Mouse (Mus musculus): ENCODE measurements around the gene Bloc1s2. TPM values are rescaled to one million over a fixed set of nuclear protein-coding genes. Genes with fewer than 3 reads are reported as not detected.

Bloc1s2 gene
- polyA plus RNA-seq, 1 experiment = 70.4 TPM

- Histone ChIP-seq H3K4me3 (ENCODE audit: insufficient read depth, poor library complexity, severe bottlenecking) (no peak overlapping the region), H3K36me3 (ENCODE audit: control insufficient read depth, insufficient read depth) (peaks cover 57% of the 10 kb centered on the region), H3ac (ENCODE audit: control insufficient read depth, insufficient read length, low read depth) (no peak overlapping the region), H3K79me2 (ENCODE audit: control insufficient read depth, insufficient read depth) (peaks cover 28% of the 10 kb centered on the region), H3K79me3 (ENCODE audit: low read depth) (peaks cover 13% of the 10 kb centered on the region), H3K27me3 (ENCODE audit: control insufficient read depth, insufficient read depth, insufficient read length) (peaks cover 3% of the 10 kb centered on the region)
- TF ChIP-seq USF1 (IDR thresholded peaks at IDR 0.05; ENCODE audit: low read depth) = no peak
- TF ChIP-seq CEBPB (IDR thresholded peaks at IDR 0.05; ENCODE audit: low read depth) = no peak
- no peak for TF ChIP-seq MYOG (IDR thresholded peaks at IDR 0.05; ENCODE audit: control insufficient read depth, extremely low read depth, insufficient read length)
- no peak for TF ChIP-seq CTCF (IDR thresholded peaks at IDR 0.05; ENCODE audit: control insufficient read depth, insufficient read depth, insufficient read length)
- no peak for TF ChIP-seq FOSL1 (IDR thresholded peaks at IDR 0.05; ENCODE audit: insufficient read depth, low read length, poor library complexity, severe bottlenecking)
- TF ChIP-seq MAX (IDR thresholded peaks at IDR 0.05) = no peak
- no peak for TF ChIP-seq MYOD1 (IDR thresholded peaks at IDR 0.05; ENCODE audit: control insufficient read depth, insufficient read length, low read depth)
Observed at GRCm38 (mm10) chr19:44144366-44144765, 1.9 kb downstream of the Bloc1s2 start.

GRCm38 (mm10) chr19:44135960-44136485, 10.2 kb downstream of the Bloc1s2 start:
- peaks cover 34% of the 10 kb centered on the region for H3K79me2 ChIP-seq (ENCODE audit: control insufficient read depth, insufficient read depth)
- H3K79me3 ChIP-seq (ENCODE audit: low read depth) = peaks cover 25% of the 10 kb centered on the region
- no peaks in the 10 kb centered on the region for H3K27me3 ChIP-seq (ENCODE audit: control insufficient read depth, insufficient read depth, insufficient read length)
- TF ChIP-seq MYOD1 (IDR thresholded peaks at IDR 0.05; ENCODE audit: control insufficient read depth, insufficient read length, low read depth) = no peak
- no peak overlapping the region for H3ac ChIP-seq (ENCODE audit: control insufficient read depth, insufficient read length, low read depth)
- H3K36me3 ChIP-seq (ENCODE audit: control insufficient read depth, insufficient read depth) = peaks cover 43% of the 10 kb centered on the region
- H3K4me3 ChIP-seq (ENCODE audit: insufficient read depth, poor library complexity, severe bottlenecking) = peak overlapping the region; percentile 86

GRCm38 (mm10) chr19:44135072-44135959, 10.9 kb downstream of the Bloc1s2 start, which contains the start of gene Cwf19l1:
TSS of gene Cwf19l1 (minus strand) at chr19:44135876.
- TF ChIP-seq MYOD1 (IDR thresholded peaks at IDR 0.05; ENCODE audit: control insufficient read depth, insufficient read length, low read depth) (no peak), FOSL1 (IDR thresholded peaks at IDR 0.05; ENCODE audit: insufficient read depth, low read length, poor library complexity, severe bottlenecking) (no peak), CTCF (IDR thresholded peaks at IDR 0.05; ENCODE audit: control insufficient read depth, insufficient read depth, insufficient read length) (no peak), MAX (IDR thresholded peaks at IDR 0.05) (no peak), MYOG (IDR thresholded peaks at IDR 0.05; ENCODE audit: control insufficient read depth, extremely low read depth, insufficient read length) (no peak), USF1 (IDR thresholded peaks at IDR 0.05; ENCODE audit: low read depth) (no peak), CEBPB (IDR thresholded peaks at IDR 0.05; ENCODE audit: low read depth) (no peak)
- peaks cover 43% of the 10 kb centered on the region for H3K36me3 ChIP-seq (ENCODE audit: control insufficient read depth, insufficient read depth)

GRCm38 (mm10) chr19:44132917-44133316, 13.3 kb downstream of the Bloc1s2 start:
- peaks cover 25% of the 10 kb centered on the region for H3K79me3 ChIP-seq (ENCODE audit: low read depth)
- peaks cover 43% of the 10 kb centered on the region for H3K36me3 ChIP-seq (ENCODE audit: control insufficient read depth, insufficient read depth)
- peaks cover 34% of the 10 kb centered on the region for H3K79me2 ChIP-seq (ENCODE audit: control insufficient read depth, insufficient read depth)
- no peak overlapping the region for H3ac ChIP-seq (ENCODE audit: control insufficient read depth, insufficient read length, low read depth)
- no peak for TF ChIP-seq FOSL1 (IDR thresholded peaks at IDR 0.05; ENCODE audit: insufficient read depth, low read length, poor library complexity, severe bottlenecking)
- no peak for TF ChIP-seq MAX (IDR thresholded peaks at IDR 0.05)
- no peak for TF ChIP-seq MYOG (IDR thresholded peaks at IDR 0.05; ENCODE audit: control insufficient read depth, extremely low read depth, insufficient read length)
- no peak for TF ChIP-seq CEBPB (IDR thresholded peaks at IDR 0.05; ENCODE audit: low read depth)
- TF ChIP-seq USF1 (IDR thresholded peaks at IDR 0.05; ENCODE audit: low read depth) = no peak
- no peak for TF ChIP-seq CTCF (IDR thresholded peaks at IDR 0.05; ENCODE audit: control insufficient read depth, insufficient read depth, insufficient read length)
- TF ChIP-seq MYOD1 (IDR thresholded peaks at IDR 0.05; ENCODE audit: control insufficient read depth, insufficient read length, low read depth) = no peak
- H3K4me3 ChIP-seq (ENCODE audit: insufficient read depth, poor library complexity, severe bottlenecking) = no peak overlapping the region
- no peaks in the 10 kb centered on the region for H3K27me3 ChIP-seq (ENCODE audit: control insufficient read depth, insufficient read depth, insufficient read length)

More at GRCm38 (mm10) chr19:44135072-44135959, 10.9 kb downstream of the Bloc1s2 start, which contains the start of gene Cwf19l1:
- Histone ChIP-seq H3K4me3 (ENCODE audit: insufficient read depth, poor library complexity, severe bottlenecking) (peak within 1 kb of the TSS; percentile 86), H3K79me2 (ENCODE audit: control insufficient read depth, insufficient read depth) (peaks cover 34% of the 10 kb centered on the region), H3K79me3 (ENCODE audit: low read depth) (peaks cover 25% of the 10 kb centered on the region), H3K27me3 (ENCODE audit: control insufficient read depth, insufficient read depth, insufficient read length) (no peaks in the 10 kb centered on the region), H3ac (ENCODE audit: control insufficient read depth, insufficient read length, low read depth) (peak within 1 kb of the TSS; percentile 86)

GRCm38 (mm10) chr19:44128560-44128959, 17.7 kb downstream of the Bloc1s2 start:
- peaks cover 80% of the 10 kb centered on the region for H3K36me3 ChIP-seq (ENCODE audit: control insufficient read depth, insufficient read depth)
- H3K79me2 ChIP-seq (ENCODE audit: control insufficient read depth, insufficient read depth) = peaks cover 14% of the 10 kb centered on the region
- TF ChIP-seq CEBPB (IDR thresholded peaks at IDR 0.05; ENCODE audit: low read depth) = no peak

More at GRCm38 (mm10) chr19:44128560-44128959, 17.7 kb downstream of the Bloc1s2 start:
- Histone ChIP-seq H3K79me3 (ENCODE audit: low read depth) (peaks cover 8% of the 10 kb centered on the region), H3ac (ENCODE audit: control insufficient read depth, insufficient read length, low read depth) (no peak overlapping the region), H3K4me3 (ENCODE audit: insufficient read depth, poor library complexity, severe bottlenecking) (no peak overlapping the region), H3K27me3 (ENCODE audit: control insufficient read depth, insufficient read depth, insufficient read length) (no peaks in the 10 kb centered on the region)
